Mouse (Mus musculus): ENCODE data around the gene Ccp110.

- TF ChIP-seq POLR2A (IDR thresholded peaks at IDR 0.05; ENCODE audit: borderline replicate concordance, insufficient read depth, low read length) = no peak
- no peak for TF ChIP-seq CTCF (IDR thresholded peaks at IDR 0.05; ENCODE audit: borderline replicate concordance, insufficient read depth, low read depth, low read length)
Observed at GRCm38 (mm10) chr7:118773027-118773426, 60.7 kb downstream of the Ccp110 start.

All from cerebellum, adult 2 months (tissue).